Mouse (Mus musculus): ENCODE measurements around the gene Myo16.

The Myo16 gene

DNA sequence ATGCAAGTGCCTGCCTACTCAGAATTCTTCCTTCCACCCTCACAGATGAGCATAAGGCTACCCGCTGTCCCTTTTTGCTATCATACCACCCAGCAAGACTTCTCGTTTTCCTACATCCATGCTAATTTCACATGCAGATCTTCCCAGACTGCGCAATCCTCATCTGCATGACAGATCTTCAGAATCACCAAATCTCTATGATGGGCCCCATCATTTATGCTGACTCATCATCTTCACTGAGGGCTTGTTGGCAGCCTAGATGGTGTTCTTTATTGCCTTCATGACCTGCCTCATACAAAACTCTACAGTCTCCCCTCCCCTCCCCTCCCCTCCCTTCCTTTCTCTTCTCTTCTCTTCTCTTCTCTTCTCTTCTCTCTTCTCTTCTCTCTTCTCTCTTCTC is 395.7 kb downstream of the Myo16 start:
- DNase-seq (ENCODE audit: low spot score): no peak

DNA sequence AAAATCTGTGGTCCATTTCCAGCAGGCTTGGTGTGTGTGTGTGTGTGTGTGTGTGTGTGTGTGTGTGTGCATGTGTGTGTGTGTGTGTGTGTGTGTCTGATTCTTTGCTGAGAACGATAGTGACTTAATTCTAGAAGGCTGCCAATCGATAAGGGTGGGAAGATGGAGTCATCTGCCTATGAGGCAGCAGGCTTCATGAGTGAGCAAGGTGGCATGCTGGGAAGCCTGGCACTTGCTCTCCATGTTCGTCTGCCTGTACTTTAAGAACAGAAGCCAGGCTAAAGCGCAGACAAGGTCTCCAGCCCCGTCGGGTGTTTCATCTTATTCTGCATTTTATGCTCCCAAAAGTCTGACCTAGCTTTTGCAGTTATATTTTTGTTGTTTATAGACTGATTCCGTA is 404.2 kb downstream of the Myo16 start:
- DNase-seq (ENCODE audit: low spot score): no peak

- no peak for DNase-seq (ENCODE audit: low spot score)
These were observed 405.8 kb downstream of the Myo16 start for GRCm38 (mm10) chr8:10559479-10559878.

DNA sequence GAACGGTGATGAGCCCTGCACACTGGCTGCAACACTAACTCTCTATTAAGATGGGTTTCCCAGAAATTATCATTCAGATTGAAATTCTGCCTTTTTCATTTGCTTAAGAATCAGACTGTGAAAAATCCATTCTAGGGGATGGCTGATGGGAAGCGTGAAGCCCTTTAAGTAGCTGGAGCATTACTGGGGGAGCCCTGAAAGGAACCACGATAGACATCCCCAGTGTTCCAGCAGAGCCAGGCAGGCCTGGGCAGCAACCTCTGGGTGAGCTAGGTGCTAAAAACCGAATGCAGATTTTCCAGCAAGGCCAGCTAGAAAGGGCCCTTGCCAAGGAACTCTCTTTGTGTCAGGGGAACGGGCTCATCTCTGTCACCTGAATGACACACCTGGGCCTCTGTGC is 407.9 kb downstream of the Myo16 start:
- no peak for DNase-seq (ENCODE audit: low spot score)

DNA sequence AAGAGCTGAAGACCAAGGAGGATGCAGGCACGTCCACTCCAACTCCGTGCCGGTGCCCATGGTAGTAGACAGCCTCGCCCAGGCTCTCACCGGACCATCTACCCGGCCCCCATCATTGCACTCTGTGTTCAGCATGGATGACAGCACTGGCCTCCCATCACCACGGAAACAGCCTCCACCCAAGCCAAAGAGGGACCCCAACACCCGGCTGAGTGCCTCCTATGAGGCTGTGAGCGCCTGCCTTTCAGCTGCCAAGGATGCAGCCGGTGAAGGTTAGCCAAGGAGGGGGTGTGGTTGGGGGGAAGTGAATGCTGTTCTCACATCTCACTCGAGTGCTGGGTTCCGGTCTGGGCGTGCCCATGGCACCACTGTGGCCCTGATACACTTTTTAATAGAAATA is 408.3 kb downstream of the Myo16 start:
- DNase-seq (ENCODE audit: low spot score): no peak

DNA sequence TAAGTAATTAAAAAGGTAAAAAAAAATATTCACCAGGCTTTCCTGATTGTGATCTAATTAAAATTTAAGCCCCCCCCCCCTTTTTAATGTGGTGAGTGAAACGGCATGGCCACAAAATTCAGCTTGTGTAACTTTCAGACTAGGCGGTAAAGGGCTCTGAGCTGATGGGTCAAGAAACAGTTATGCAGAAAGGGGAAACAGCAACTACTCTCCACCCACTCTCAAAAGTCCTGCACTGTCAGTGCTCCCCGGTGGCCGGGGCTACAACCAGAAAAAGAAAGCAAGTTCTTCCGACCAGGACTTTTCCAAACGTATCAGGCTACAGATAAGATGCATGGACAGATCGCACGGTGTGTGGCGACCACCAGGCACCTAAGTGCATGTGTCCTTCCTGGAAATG is 408.9 kb downstream of the Myo16 start:
- no peak for DNase-seq (ENCODE audit: low spot score)

DNA sequence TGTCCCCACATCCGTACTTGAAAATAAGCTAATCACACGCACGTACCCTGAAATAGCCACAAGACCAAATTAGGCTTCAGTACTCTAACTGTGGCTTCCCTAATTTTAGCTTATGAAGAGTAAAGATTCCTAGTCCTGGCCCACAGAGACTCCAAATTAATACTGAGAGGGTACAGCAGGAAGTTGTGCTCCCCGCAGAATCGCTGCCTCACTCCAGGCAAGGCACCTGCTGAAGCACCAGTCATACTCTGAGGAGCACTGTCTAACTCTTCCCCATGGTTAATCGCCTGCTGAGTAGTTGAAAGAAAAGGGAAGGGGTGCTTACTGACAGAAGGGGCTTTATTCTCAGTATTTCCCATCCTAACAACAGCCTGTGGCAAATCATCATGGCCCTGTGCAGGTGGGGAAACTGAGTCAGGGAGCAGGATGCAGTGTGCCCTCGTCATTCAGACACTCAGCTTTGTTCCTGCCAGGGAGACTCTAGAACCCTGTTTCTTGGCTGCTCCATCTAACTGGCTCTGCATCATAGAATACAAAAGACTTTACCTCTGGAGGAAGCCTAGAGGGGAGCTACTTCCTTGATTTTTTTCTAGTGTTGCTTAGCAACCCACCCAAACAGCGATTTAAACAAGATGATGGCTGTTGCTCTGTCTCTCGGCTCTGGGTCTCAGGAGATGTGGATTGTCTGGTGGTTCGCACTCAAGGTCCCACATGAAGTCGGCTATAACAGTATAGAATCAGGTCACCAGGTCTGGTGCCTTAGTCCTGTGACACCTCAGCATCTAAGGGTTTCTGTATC is 411.7 kb downstream of the Myo16 start:
- no peak for DNase-seq (ENCODE audit: low spot score)

GRCm38 (mm10) chr8:10568448-10568847 is 414.7 kb downstream of the Myo16 start:
- DNase-seq (ENCODE audit: low spot score): no peak

GRCm38 (mm10) chr8:10574096-10574495 is 420.4 kb downstream of the Myo16 start:
- DNase-seq (ENCODE audit: low spot score): peak; percentile 90

DNA sequence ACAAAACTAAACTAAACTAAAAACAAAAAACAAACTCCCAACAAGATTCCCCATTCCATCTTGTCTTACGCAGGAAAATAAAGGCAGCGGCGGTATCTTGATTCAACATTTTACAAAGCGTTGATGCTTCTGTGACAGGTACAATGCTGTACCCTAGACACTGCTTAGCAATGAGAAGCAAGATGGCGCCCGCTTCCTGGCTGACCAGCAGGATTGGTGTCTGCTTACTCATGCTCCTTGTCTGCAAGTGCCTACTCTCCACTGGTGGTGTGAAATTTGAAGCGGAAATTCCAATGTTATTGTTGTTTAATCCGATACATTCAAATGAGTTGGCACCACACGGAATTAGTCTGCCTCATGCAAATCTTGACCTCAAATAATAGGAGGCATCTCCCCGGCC is 421.5 kb downstream of the Myo16 start:
- DNase-seq (ENCODE audit: low spot score): no peak

- DNase-seq (ENCODE audit: low spot score): peak; percentile 41
These were observed 433.4 kb downstream of the Myo16 start for GRCm38 (mm10) chr8:10586956-10587744.

- DNase-seq (ENCODE audit: low spot score): no peak
These were observed 435.8 kb downstream of the Myo16 start for GRCm38 (mm10) chr8:10589422-10589933.

- DNase-seq (ENCODE audit: low spot score): no peak
These were observed 439.2 kb downstream of the Myo16 start for GRCm38 (mm10) chr8:10592917-10593316.

DNA sequence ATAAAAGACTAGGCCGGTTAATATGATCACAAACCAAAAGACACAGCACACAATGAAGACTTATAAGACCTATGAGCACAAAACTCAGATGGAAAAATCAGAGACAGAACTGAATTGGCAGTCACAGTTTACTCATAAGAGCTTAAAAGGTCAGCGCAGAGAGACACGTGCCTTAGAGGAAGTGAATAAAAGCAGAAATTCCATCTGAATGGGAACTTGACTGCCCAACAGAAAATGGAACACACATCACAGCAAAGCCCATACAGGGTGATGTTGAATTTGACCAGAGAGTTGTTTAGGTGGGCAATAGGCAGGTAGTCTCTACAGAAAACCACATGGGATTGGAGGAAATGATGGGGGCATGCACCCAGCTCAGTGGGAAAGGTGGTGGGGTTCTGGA is 442.6 kb downstream of the Myo16 start:
- DNase-seq (ENCODE audit: low spot score): no peak

- no peak for DNase-seq (ENCODE audit: low spot score)
These were observed 443.9 kb downstream of the Myo16 start for GRCm38 (mm10) chr8:10597595-10597994.

DNA sequence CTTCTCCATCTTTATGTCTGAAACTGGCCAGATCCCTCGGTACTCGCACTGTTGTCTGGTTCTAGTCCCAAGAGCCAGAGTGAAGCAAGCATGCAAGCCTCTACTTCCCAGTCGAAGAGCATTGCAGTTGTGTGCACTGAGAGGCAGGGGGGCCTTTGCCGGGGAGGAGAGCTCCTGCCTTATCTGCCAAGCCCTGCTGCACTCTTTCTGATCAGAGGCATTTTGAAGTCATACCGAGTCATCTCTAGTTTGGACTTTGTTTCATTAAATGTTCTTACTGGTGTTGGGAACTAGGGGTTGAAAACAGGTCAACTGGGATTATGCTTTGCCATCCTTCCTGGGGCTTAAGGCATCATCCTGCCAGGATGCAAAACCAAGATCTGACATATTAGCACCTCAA is 445.2 kb downstream of the Myo16 start:
- no peak for DNase-seq (ENCODE audit: low spot score)

- peak; percentile 40 for DNase-seq (ENCODE audit: low spot score)
These were observed 452.5 kb downstream of the Myo16 start for GRCm38 (mm10) chr8:10606028-10606815.

GRCm38 (mm10) chr8:10606816-10607209 is 453.1 kb downstream of the Myo16 start:
- peak; percentile 29 for DNase-seq (ENCODE audit: low spot score)

DNA sequence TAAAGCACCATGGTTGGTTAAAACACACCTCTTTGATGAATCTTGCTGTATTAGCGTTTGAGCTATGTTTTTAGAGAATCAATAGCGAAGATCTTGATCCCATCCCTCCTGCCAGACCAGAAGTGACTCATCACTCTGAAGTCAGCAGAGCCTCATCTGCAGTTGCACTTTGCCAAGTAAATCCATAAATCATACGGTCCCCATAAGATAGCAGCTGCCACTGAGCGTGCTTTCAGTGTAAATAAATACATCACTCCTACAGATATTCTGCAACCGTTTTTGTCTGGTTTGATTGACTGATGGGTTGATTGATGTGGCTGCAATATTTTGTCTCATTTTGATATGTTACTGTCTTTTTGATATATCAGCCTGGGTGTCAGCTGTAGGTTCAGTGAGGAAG is 457.9 kb downstream of the Myo16 start:
- DNase-seq (ENCODE audit: low spot score): no peak

GRCm38 (mm10) chr8:10613371-10613770 is 459.7 kb downstream of the Myo16 start:
- DNase-seq (ENCODE audit: low spot score): peak; percentile 54

- no peak for DNase-seq (ENCODE audit: low spot score)
These were observed 466.0 kb downstream of the Myo16 start for GRCm38 (mm10) chr8:10619689-10620088.

DNA sequence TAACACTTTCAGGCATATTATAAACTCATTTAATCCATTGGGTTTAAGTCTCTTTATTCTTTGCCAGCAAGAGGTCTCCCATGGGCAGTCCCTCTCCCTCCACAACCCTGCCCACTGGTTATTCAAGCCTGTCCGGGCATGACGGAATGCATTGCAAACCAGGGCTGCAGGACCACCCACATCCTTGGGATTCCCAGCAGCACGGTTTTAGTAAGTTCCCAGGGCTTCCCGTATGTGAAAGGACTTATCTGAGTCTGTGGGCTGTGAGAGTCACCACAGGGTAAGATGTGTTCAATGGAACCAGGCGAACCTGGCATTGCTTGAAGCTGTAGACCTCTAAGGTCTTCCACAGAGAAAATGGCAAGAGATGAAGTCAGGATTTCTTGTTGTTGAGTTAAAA is 471.6 kb downstream of the Myo16 start:
- DNase-seq (ENCODE audit: low spot score): peak; percentile 74

All from embryo, embryonic 10 days (tissue).